Mouse (Mus musculus): ENCODE measurements around the gene Arvcf. TPM values are rescaled to one million over a fixed set of nuclear protein-coding genes. Genes with fewer than 3 reads are reported as not detected.

Gene Arvcf
- total and polyA plus RNA-seq, 2 experiments = 14.1 to 18.4 TPM

GRCm38 (mm10) chr16:18325741-18326140 lies 22.2 kb upstream of the Arvcf start:
- Histone ChIP-seq H3K36me3 (ENCODE audit: control insufficient read depth, insufficient read depth, low read length) (peaks cover 12% of the 10 kb centered on the region; the same call in 1 of the 2 replicates), H3K4me3 (ENCODE audit: insufficient read depth, low read depth, low read length) (no peak overlapping the region), H3K9ac (ENCODE audit: low read depth, low read length) (no peak overlapping the region), H3K4me1 (ENCODE audit: control insufficient read depth, insufficient read depth, low read length) (no peaks in the 10 kb centered on the region), H3K79me2 (ENCODE audit: control insufficient read depth, insufficient read depth, low read length) (0 out of 2 replicates have a peak, but pooled peaks cover 3% of the 10 kb centered on the region), H3K27me3 (ENCODE audit: control insufficient read depth, insufficient read depth, low read length) (no peaks in the 10 kb centered on the region), H3K27ac (replicated peaks; ENCODE audit: insufficient read depth, low read depth, low read length) (no peak overlapping the region)
- DNase-seq (ENCODE audit: extremely low read depth, low read depth, low spot score) = no peak
- TF ChIP-seq POLR2A (IDR thresholded peaks at IDR 0.05; ENCODE audit: extremely low read depth, insufficient read depth, low read length) (no peak), CTCF (IDR thresholded peaks at IDR 0.05; ENCODE audit: low read depth, low read length) (no peak)
- WGBS = 81% methylated on average over 4 of the region's 4 CpGs

- Histone ChIP-seq H3K27ac (replicated peaks; ENCODE audit: insufficient read depth, low read depth, low read length) (no peak overlapping the region), H3K4me1 (ENCODE audit: control insufficient read depth, insufficient read depth, low read length) (no peaks in the 10 kb centered on the region), H3K9ac (ENCODE audit: low read depth, low read length) (no peak overlapping the region), H3K27me3 (ENCODE audit: control insufficient read depth, insufficient read depth, low read length) (no peaks in the 10 kb centered on the region), H3K36me3 (ENCODE audit: control insufficient read depth, insufficient read depth, low read length) (peaks cover 7% of the 10 kb centered on the region), H3K79me2 (ENCODE audit: control insufficient read depth, insufficient read depth, low read length) (peaks cover 3% of the 10 kb centered on the region; the same call in 1 of the 2 replicates), H3K4me3 (ENCODE audit: insufficient read depth, low read depth, low read length) (no peak overlapping the region)
- 94% methylated on average over 9 of the region's 9 CpGs for WGBS
- no peak for TF ChIP-seq CTCF (IDR thresholded peaks at IDR 0.05; ENCODE audit: low read depth, low read length)
- no peak for TF ChIP-seq POLR2A (IDR thresholded peaks at IDR 0.05; ENCODE audit: extremely low read depth, insufficient read depth, low read length)
- DNase-seq (ENCODE audit: extremely low read depth, low read depth, low spot score) = no peak
Observed at GRCm38 (mm10) chr16:18327936-18328335, 20.0 kb upstream of the Arvcf start.

GRCm38 (mm10) chr16:18328524-18328923 lies 19.5 kb upstream of the Arvcf start:
- no peaks in the 10 kb centered on the region for H3K27me3 ChIP-seq (ENCODE audit: control insufficient read depth, insufficient read depth, low read length)
- H3K36me3 ChIP-seq (ENCODE audit: control insufficient read depth, insufficient read depth, low read length) = peaks cover 7% of the 10 kb centered on the region
- peaks cover 3% of the 10 kb centered on the region; the same call in 1 of the 2 replicates for H3K79me2 ChIP-seq (ENCODE audit: control insufficient read depth, insufficient read depth, low read length)
- H3K9ac ChIP-seq (ENCODE audit: low read depth, low read length) = no peak overlapping the region
- 40% methylated on average over 1 of the region's 1 CpGs for WGBS
- TF ChIP-seq CTCF (IDR thresholded peaks at IDR 0.05; ENCODE audit: low read depth, low read length) (no peak), POLR2A (IDR thresholded peaks at IDR 0.05; ENCODE audit: extremely low read depth, insufficient read depth, low read length) (no peak)
- H3K27ac ChIP-seq (replicated peaks; ENCODE audit: insufficient read depth, low read depth, low read length) = no peak overlapping the region
- DNase-seq (ENCODE audit: extremely low read depth, low read depth, low spot score) = no peak
- H3K4me1 ChIP-seq (ENCODE audit: control insufficient read depth, insufficient read depth, low read length) = no peaks in the 10 kb centered on the region
- no peak overlapping the region for H3K4me3 ChIP-seq (ENCODE audit: insufficient read depth, low read depth, low read length)

- H3K79me2 ChIP-seq (ENCODE audit: control insufficient read depth, insufficient read depth, low read length) = peaks cover 7% of the 10 kb centered on the region; the same call in 1 of the 2 replicates
- H3K4me3 ChIP-seq (ENCODE audit: insufficient read depth, low read depth, low read length) = no peak overlapping the region
- no peak overlapping the region for H3K27ac ChIP-seq (replicated peaks; ENCODE audit: insufficient read depth, low read depth, low read length)
- TF ChIP-seq CTCF (IDR thresholded peaks at IDR 0.05; ENCODE audit: low read depth, low read length) (no peak), POLR2A (IDR thresholded peaks at IDR 0.05; ENCODE audit: extremely low read depth, insufficient read depth, low read length) (no peak)
- 63% methylated on average over 3 of the region's 3 CpGs for WGBS
- peaks cover 3% of the 10 kb centered on the region for H3K4me1 ChIP-seq (ENCODE audit: control insufficient read depth, insufficient read depth, low read length)
- no peaks in the 10 kb centered on the region for H3K27me3 ChIP-seq (ENCODE audit: control insufficient read depth, insufficient read depth, low read length)
- H3K9ac ChIP-seq (ENCODE audit: low read depth, low read length) = no peak overlapping the region
- DNase-seq (ENCODE audit: extremely low read depth, low read depth, low spot score) = peak; percentile 78
- H3K36me3 ChIP-seq (ENCODE audit: control insufficient read depth, insufficient read depth, low read length) = peaks cover 20% of the 10 kb centered on the region
Observed at GRCm38 (mm10) chr16:18333976-18334375, 14.0 kb upstream of the Arvcf start.

- Histone ChIP-seq H3K79me2 (ENCODE audit: control insufficient read depth, insufficient read depth, low read length) (peaks cover 7% of the 10 kb centered on the region; the same call in 1 of the 2 replicates), H3K36me3 (ENCODE audit: control insufficient read depth, insufficient read depth, low read length) (peaks cover 20% of the 10 kb centered on the region), H3K4me3 (ENCODE audit: insufficient read depth, low read depth, low read length) (no peak overlapping the region), H3K27me3 (ENCODE audit: control insufficient read depth, insufficient read depth, low read length) (no peaks in the 10 kb centered on the region), H3K9ac (ENCODE audit: low read depth, low read length) (no peak overlapping the region), H3K4me1 (ENCODE audit: control insufficient read depth, insufficient read depth, low read length) (peaks cover 13% of the 10 kb centered on the region), H3K27ac (replicated peaks; ENCODE audit: insufficient read depth, low read depth, low read length) (no peak overlapping the region)
- DNase-seq (ENCODE audit: extremely low read depth, low read depth, low spot score) = no peak
- WGBS = 43% methylated on average over 3 of the region's 3 CpGs
- no peak for TF ChIP-seq CTCF (IDR thresholded peaks at IDR 0.05; ENCODE audit: low read depth, low read length)
- no peak for TF ChIP-seq POLR2A (IDR thresholded peaks at IDR 0.05; ENCODE audit: extremely low read depth, insufficient read depth, low read length)
Observed at GRCm38 (mm10) chr16:18335981-18336380, 12.0 kb upstream of the Arvcf start.

- Histone ChIP-seq H3K79me2 (ENCODE audit: control insufficient read depth, insufficient read depth, low read length) (peaks cover 7% of the 10 kb centered on the region; the same call in 1 of the 2 replicates), H3K9ac (ENCODE audit: low read depth, low read length) (no peak overlapping the region), H3K4me1 (ENCODE audit: control insufficient read depth, insufficient read depth, low read length) (peaks cover 18% of the 10 kb centered on the region), H3K27ac (replicated peaks; ENCODE audit: insufficient read depth, low read depth, low read length) (no peak overlapping the region), H3K4me3 (ENCODE audit: insufficient read depth, low read depth, low read length) (no peak overlapping the region), H3K36me3 (ENCODE audit: control insufficient read depth, insufficient read depth, low read length) (peaks cover 18% of the 10 kb centered on the region), H3K27me3 (ENCODE audit: control insufficient read depth, insufficient read depth, low read length) (no peaks in the 10 kb centered on the region)
- no peak for DNase-seq (ENCODE audit: extremely low read depth, low read depth, low spot score)
- TF ChIP-seq POLR2A (IDR thresholded peaks at IDR 0.05; ENCODE audit: extremely low read depth, insufficient read depth, low read length) = no peak
- TF ChIP-seq CTCF (IDR thresholded peaks at IDR 0.05; ENCODE audit: low read depth, low read length) = no peak
- WGBS = 74% methylated on average over 4 of the region's 4 CpGs
Observed at GRCm38 (mm10) chr16:18337261-18337660, 10.7 kb upstream of the Arvcf start.
